Mouse (Mus musculus) myocyte (in vitro differentiated cells): Measurements from ENCODE around the gene Prss38.

Experiments
- E2F4 ChIP-seq: IDR thresholded peaks from one replicate; pipeline ENCODE4 v1.6.1; 2011; ENCODE audit warnings: mild to moderate bottlenecking, control low read depth, moderate library complexity; ENCODE audit not compliant: insufficient read depth
- MAX ChIP-seq: IDR thresholded peaks from one replicate; pipeline ENCODE4 v1.6.1; 2011; ENCODE audit warnings: low read depth, mild to moderate bottlenecking, control low read depth
- MYOD1 ChIP-seq, 3 experiments: IDR thresholded peaks; one replicate each; pipeline ENCODE4 v1.6.1; 2011; ENCODE audit warnings: control low read depth in 2 of 3, low read depth in 2 of 3, mild to moderate bottlenecking in 2 of 3, moderate library complexity in 1 of 3; ENCODE audit not compliant: insufficient read length in 2 of 3, control insufficient read depth in 1 of 3
- MYOG ChIP-seq, 3 experiments: IDR thresholded peaks; one replicate each; pipeline ENCODE4 v1.6.1; 2011; ENCODE audit warnings: control low read depth in 2 of 3, low read depth in 2 of 3, mild to moderate bottlenecking in 2 of 3; ENCODE audit not compliant: insufficient read length in 2 of 3, control insufficient read depth in 1 of 3, insufficient read depth in 1 of 3
- POLR2A ChIP-seq: IDR thresholded peaks from one replicate; pipeline ENCODE4 v1.6.1; 2011; ENCODE audit warnings: low read depth, mild to moderate bottlenecking, control low read depth, moderate library complexity; ENCODE audit not compliant: insufficient read length
- POLR2AphosphoS2 ChIP-seq: IDR thresholded peaks from one replicate; pipeline ENCODE4 v1.6.1; 2011; ENCODE audit warnings: low read depth, control low read depth; ENCODE audit not compliant: insufficient read length
- REST ChIP-seq: IDR thresholded peaks from one replicate; pipeline ENCODE4 v1.6.1; 2011; ENCODE audit warnings: mild to moderate bottlenecking, control low read depth, moderate library complexity; ENCODE audit not compliant: insufficient read depth, insufficient read length
- TCF12 ChIP-seq: IDR thresholded peaks from one replicate; pipeline ENCODE4 v1.6.1; 2011; ENCODE audit warnings: mild to moderate bottlenecking, control low read depth; ENCODE audit not compliant: poor library complexity, insufficient read depth, severe bottlenecking
- TCF3 ChIP-seq: IDR thresholded peaks from one replicate; pipeline ENCODE4 v1.6.1; 2011; ENCODE audit warnings: low read depth, control low read depth; ENCODE audit not compliant: insufficient read length

DNA sequence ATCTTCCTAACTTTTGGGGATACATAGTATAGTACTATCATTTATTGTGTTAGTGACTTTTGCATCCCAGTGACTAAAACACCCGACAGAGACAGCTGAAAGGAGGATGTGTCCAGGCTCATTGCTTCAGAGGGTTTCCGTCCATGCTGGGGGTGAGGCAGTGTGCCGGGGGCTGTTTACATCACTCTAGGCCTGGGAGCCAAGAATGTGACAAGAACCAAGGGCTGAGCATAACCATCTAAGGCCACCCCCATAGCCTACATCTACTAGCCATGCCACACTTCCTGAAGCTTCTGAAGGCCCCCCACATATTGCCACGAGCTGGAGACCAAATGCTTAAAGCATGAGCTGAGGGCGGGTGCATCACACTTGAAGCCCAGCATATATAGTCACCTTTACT lies 50.7 kb downstream of the Prss38 start:
- TF ChIP-seq POLR2AphosphoS2, result no peak
- no peak for TF ChIP-seq MAX
- no peak for TF ChIP-seq POLR2A
- no peak for TF ChIP-seq TCF12
- TF ChIP-seq MYOD1 (IDR thresholded peaks at IDR 0.05; ENCODE audit: control insufficient read depth in 1 of 3, insufficient read length in 2 of 3, low read depth in 2 of 3), result no peak
- no peak for TF ChIP-seq TCF3
- TF ChIP-seq E2F4, result no peak
- no peak for TF ChIP-seq MYOG (IDR thresholded peaks at IDR 0.05; ENCODE audit: control insufficient read depth in 1 of 3, insufficient read depth in 1 of 3, insufficient read length in 2 of 3, low read depth in 2 of 3)
- no peak for TF ChIP-seq REST
